Mouse (Mus musculus) thymus, postnatal 14 days (tissue): Measurements from ENCODE around the gene Mgst3.

Experiments
- DNase-seq: peaks from one replicate; pipeline ENCODE4 v3.0.0; 2021

Gene Mgst3

GRCm38 (mm10) chr1:167387310-167387709 is 6.3 kb downstream of the Mgst3 start:
- DNase-seq = no peak

- DNase-seq = no peak
These were observed 7.2 kb downstream of the Mgst3 start for GRCm38 (mm10) chr1:167386466-167386865.

GRCm38 (mm10) chr1:167385636-167386035 is 8.0 kb downstream of the Mgst3 start:
- DNase-seq = no peak

DNA sequence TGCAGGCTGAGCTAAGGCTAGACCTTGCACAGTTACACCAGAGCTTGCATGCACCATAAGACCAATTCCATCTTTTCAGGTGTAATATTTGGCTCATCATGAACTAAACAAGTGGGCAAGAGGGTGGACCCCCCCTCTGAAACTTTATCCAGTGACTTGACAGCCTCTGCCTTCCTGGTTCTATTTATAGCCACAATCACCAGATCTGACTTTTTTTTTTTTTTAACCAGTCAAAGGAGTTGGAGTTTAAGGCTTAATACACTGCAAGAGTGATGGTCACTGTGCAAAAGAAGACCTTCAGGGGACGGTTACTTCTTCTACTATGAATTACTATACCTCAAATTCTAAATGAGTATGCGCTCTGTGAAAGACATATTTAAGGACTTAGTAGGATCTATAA is 8.4 kb downstream of the Mgst3 start:
- no peak for DNase-seq

GRCm38 (mm10) chr1:167384156-167384555 is 9.5 kb downstream of the Mgst3 start:
- no peak for DNase-seq

GRCm38 (mm10) chr1:167383178-167383577 is 10.5 kb downstream of the Mgst3 start:
- DNase-seq = no peak

- DNase-seq = no peak
These were observed 10.9 kb downstream of the Mgst3 start for GRCm38 (mm10) chr1:167382763-167383162.

DNA sequence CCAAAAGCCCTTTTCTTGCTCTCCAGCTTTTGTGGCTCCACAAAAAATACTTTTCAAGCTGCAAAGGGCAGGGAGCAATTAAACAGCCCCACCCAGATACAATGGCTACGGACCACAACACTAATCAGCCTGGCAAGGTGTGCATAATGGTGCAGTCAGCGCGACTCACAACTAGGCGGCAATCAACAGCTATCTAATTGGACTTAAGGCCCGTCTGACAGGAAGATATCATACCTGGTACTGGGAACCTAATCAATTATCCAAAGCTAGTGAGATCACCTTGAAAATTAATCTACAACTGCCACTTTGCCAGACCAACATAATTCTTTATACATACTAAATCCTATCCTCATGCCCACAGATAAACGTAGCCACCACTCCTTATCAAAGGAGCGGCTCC is 11.3 kb downstream of the Mgst3 start:
- DNase-seq = no peak

GRCm38 (mm10) chr1:167381050-167382015 is 12.3 kb downstream of the Mgst3 start:
- no peak for DNase-seq

DNA sequence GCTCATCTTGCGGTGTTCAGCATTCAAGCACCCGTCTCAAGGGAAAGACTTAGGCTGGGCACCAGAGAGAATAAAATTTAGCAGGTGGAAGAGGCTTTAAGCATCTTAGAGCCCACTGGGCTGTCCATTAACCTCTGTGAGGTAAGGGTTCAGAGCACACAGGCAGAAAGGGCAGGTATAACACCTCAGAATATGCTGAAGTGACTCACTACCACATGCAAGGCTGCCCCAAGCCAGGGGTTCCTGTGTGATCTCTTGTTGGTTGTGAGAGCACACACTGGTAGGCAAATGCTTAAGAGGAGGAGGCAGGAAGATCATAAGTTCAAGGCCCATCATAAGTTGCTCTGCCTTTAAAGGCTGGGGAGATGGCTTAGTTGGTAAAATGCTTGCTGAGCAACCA is 13.4 kb downstream of the Mgst3 start:
- no peak for DNase-seq

DNA sequence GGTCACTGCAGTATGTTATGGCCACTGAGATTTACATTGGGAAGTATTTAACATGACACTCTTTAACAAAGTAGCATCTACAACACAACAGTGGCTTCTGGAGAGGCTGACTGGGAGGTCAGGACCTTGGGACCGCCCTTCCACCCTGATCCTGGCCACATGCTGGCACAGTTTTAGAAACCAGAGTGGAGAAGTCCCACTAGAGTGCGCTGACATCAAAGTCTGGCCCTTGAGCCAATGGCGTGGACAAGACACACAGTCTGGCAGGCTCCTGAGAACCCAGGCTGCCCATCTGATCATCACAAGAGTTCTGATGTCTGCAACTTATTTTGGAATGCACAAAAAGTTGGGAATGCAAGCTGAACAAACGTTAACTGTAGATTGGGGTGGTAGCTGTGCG is 13.9 kb downstream of the Mgst3 start:
- no peak for DNase-seq

DNA sequence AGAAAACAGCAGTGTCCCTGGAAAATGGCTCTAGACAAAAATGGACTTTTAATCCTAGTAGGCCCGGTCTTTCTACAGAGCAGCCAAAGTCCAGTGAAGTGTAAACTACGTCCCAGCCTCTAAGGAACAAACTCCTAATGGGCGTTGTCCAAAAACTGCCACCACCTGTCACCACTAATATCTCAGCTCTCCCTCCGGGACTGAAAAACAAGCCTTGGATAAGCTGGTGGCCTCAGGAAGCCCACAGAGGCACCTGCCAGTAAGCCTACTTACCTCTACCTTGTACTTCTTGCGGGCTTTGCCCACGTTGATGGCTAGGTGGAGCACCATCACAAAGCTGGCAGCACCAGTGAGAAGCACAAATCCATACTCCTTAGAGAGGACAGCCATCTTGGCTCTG is 15.6 kb downstream of the Mgst3 start:
- no peak for DNase-seq

GRCm38 (mm10) chr1:167374942-167375341 is 18.7 kb downstream of the Mgst3 start:
- DNase-seq = no peak

- peak; percentile 79 for DNase-seq
These were observed 19.4 kb downstream of the Mgst3 start for GRCm38 (mm10) chr1:167374003-167374784.

DNA sequence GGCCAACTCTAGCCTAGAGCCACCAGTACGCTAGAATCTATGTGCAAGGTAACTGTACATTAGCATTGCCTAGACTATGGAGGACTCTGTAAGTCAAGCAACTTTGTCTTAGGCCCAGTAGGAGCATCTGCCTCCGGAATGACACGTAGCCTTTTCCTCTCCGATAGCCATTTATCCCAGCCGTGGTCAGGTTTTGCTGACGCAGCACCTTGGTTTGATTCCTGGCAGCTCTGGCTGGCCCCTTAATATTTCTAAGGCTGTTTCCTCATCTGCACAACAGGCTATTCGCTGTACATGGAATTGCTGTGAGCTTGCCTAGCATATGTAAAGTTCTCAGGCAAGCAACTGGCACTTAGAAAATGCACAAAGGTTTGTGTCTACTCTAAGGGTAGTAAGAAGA is 20.9 kb downstream of the Mgst3 start:
- no peak for DNase-seq

GRCm38 (mm10) chr1:167369905-167370304 is 23.7 kb downstream of the Mgst3 start:
- DNase-seq = peak; percentile 90

DNA sequence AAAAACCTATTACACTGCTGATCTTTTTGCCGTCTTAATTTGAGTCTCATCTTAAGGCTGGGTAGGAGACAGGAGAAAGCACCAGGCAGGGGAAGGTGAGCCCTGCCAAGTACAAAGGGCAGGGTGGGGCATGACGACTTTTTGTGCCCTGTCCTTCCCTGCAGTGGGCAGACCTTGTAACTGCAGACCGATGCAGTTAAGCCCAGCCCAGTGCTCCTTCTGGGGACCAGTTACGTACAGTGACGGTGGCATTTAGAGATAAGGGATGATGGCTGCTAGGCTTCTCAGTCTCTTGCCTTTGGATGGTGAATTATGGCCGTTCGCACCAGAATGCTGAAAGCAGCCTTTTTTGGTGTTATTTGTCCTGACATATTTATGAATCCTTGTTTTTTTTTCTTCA is 25.1 kb downstream of the Mgst3 start:
- no peak for DNase-seq

- DNase-seq = no peak
These were observed 25.6 kb downstream of the Mgst3 start for GRCm38 (mm10) chr1:167368018-167368417.

GRCm38 (mm10) chr1:167366621-167367020 is 27.0 kb downstream of the Mgst3 start:
- no peak for DNase-seq

DNA sequence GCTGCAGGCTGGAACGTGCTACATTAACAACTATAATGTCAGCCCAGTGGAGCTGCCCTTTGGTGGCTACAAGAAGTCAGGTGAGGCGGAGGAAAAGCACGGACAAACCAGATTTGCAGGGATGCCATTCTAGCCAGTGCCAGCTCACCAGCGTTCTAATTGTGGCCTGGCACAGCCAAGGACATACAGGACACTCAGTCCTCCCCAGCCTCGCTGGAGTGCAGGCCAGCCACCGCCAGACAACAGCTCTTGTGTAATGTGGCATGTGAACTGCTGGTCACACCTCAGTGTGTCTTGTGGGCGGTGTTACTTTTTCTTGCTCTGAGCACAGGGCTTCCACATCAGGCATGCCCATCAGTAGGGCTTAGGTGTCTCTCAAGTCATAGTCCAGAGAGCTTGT is 27.8 kb downstream of the Mgst3 start:
- DNase-seq = no peak

DNA sequence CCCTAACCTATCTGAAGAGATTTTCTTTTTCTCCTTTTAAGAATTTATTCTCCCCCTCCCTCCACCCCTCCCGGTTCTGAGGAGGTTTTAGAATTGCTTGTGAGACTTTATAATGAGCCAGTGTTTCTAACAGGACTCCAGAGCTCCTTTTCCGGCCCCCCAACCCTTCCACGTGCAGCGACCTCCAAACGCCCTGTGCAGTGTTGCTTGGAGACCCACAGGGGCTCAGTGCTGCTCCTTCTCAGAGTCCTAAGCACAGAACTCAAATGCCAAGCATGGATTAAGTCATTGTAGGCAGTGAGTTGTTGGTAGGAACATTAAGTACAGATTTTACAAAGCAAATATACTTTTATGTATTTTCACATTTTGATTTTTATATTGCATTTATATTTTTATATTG is 30.3 kb downstream of the Mgst3 start:
- DNase-seq = no peak

GRCm38 (mm10) chr1:167362819-167363218 is 30.8 kb downstream of the Mgst3 start:
- DNase-seq = no peak

DNA sequence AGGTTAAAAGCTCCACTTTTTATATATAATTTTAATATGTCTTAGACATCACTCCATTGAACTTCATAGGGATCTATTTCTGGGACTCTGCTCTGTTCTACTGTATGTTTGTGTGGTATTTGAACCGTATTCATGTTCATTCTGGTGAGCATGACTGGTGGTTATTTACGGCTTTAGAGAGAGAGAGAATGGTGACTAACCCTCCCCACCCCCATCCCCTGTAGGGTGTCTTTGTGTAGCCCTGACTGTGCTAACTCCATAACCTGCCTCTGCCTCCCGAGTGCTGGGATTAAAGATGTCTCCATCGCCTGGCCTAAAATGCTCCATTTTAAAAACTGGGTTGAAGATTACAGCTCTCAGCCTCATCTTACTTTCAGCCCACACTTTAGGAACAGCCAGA is 33.4 kb downstream of the Mgst3 start:
- DNase-seq = no peak

DNA sequence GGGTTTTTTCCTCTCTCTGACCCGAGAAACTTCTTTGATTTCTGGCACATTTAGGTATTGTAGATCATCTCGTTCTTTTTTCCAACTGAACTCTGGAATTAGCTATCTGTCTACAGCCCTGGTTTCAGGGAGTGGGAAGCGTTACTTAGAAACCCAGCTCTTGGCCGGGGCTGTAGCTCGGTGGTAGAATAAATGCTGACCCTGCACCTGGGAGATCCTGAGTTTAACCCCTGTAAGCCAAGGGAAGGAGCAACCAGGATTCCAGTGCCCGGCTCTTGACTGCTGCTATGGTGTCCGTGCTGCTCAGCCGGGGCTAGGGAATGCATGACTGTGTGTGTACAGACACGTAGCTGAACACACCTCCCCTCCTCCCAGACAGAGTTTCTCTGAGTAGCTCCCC is 34.9 kb downstream of the Mgst3 start:
- DNase-seq = no peak
